Mouse (Mus musculus) urinary bladder, postnatal 25 days (tissue): ENCODE data around the gene Ptprm.

Experiments used
- DNase-seq: peaks from one replicate; pipeline ENCODE4 v3.0.0; 2022; ENCODE audit warnings: low spot score

The Ptprm gene

GRCm38 (mm10) chr17:66712456-66713205 is 641.6 kb downstream of the Ptprm start:
- DNase-seq = no peak

DNA sequence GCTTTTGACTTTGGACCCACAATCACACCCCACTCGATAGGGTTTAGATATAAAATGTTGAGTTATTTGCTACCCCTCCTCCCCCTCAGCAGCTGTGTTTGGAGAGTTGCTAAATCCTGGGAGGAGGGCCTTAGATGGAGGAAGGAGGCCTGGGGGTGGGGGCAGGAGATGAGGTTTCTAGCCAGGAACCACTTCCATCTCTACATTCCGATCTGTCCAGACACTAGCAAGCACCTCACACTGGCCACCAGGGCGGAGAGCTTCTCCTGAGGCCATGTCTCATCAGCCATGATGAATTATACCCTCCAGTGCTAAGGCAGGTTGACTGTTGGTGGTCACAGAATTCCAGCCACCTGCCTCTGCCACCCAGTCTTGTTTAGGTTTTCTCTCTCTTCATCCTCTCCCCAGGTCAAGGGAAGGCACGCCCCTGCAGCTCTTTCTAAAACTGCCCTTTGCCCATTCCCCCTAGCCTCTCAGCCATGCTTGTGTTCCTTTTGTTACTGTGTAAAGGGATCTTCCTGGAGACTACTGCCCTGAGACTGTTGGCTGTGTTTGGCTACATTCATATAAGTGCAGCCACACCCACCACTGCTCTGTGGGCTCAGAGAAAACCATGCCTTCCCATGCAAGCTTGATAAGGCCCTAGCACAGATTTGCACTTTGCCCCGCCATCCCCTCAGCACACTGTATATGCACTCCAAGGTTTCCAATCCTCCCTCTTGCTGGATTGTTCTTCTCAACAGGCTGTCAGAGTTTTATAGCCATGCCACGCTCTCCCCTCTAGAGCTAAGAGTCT is 642.8 kb downstream of the Ptprm start:
- DNase-seq = no peak

DNA sequence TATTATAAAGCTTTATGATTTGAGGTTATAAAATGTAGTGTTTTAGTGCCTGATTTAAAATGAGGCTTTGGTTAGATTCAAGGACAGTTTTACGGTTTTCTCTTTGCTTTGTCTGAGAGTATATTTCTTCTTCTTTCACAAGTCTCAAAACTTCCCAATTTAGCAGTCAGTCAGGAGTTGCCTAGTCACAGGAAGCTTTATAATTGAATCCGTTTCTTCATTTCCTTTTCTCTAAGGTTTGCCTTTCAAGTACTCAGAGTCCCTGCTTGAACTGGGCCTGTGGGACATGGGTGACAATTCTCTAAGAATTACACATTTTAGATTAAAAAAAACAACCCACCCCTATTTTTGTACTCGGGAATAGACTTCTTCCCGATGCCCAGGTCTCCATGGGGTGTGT is 643.7 kb downstream of the Ptprm start:
- no peak for DNase-seq

GRCm38 (mm10) chr17:66708748-66709147 is 645.5 kb downstream of the Ptprm start:
- DNase-seq = no peak

GRCm38 (mm10) chr17:66707684-66708083 is 646.6 kb downstream of the Ptprm start:
- no peak for DNase-seq

GRCm38 (mm10) chr17:66701358-66702184 is 652.7 kb downstream of the Ptprm start:
- no peak for DNase-seq

- DNase-seq = no peak
Measured at GRCm38 (mm10) chr17:66699896-66700295, 654.4 kb downstream of the Ptprm start.

- no peak for DNase-seq
Measured at GRCm38 (mm10) chr17:66697650-66698049, 656.6 kb downstream of the Ptprm start.

DNA sequence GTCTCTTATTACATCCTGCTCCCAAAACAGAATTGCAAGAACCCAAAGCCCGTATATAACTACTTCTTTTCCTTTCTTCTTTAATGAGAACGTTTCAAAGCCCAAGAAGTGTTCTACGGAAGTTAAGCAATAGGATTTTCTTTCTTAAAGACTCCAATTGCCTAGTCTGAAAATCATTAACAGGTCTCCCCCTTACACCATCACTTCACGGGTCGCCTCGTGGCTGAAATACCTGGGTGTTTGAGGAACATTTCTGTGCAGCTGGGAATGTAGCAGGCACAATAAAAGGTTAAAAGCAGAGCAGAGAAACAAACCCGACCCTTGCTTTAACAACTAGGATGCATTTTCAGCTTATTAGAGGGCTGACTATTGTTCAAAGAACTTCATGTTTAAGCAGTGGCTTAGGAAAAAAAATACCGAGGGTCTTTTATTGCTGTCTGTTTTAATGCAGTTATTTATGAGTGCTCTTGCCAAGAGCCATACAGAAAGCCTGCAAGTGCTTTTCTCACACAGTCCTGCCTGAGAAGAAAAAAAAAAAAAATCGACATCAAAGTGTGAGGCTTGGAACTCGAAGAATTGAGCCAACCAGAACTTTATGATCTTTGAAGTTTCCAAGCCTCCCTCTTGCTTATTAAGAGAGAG is 657.6 kb downstream of the Ptprm start:
- no peak for DNase-seq

DNA sequence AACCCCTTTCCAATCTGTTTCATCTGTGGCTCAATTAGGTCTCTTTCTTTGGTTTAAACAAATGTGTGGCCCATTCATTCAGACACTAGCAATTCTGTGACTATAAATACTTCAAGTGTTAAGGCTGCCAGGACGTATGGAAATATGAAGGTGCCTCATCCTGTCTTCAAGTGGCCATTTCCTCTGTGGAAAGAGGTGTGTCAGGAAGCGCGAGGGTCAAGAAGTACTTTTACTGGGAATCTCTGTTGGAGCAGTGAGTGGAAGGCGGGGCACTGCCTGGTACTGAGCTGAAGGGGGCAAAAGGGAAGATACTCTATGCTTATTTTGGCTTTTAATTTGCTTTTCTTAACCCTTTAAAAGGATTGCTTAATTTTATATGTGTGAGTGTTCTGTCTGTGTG is 659.9 kb downstream of the Ptprm start:
- DNase-seq = no peak

DNA sequence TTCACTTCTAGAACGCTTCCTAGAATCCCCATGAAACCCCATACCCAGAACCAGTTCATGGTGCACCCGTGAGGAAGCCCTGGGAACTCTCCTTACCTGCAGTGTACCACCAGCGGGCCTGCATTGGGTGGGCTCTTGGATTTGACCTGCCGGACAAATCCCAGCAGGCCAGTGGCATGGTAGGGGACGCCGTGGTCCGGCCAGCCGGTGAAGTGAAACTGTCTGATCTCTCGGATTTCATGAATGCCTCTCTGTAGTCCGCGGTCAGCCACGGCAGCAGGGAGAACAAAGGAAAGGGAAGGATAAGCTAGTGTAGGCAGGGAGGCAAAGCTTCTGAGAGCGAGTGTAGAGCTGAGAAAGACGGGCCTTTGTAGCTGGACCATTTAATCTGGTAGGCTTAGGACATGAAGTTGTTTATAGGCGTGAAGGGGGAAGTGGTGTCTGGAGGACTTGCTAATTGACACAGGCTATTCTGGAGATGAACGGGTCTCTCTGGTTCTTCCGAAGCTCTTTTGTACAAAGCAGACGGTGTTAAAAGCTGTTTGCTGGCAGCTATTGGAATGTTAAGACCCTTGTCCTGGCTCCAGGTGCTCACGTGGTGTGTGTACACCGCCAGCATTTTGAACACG is 660.5 kb downstream of the Ptprm start:
- DNase-seq = no peak

- no peak for DNase-seq
Measured at GRCm38 (mm10) chr17:66692941-66693675, 661.1 kb downstream of the Ptprm start.

GRCm38 (mm10) chr17:66688179-66688578 is 666.1 kb downstream of the Ptprm start:
- no peak for DNase-seq

DNA sequence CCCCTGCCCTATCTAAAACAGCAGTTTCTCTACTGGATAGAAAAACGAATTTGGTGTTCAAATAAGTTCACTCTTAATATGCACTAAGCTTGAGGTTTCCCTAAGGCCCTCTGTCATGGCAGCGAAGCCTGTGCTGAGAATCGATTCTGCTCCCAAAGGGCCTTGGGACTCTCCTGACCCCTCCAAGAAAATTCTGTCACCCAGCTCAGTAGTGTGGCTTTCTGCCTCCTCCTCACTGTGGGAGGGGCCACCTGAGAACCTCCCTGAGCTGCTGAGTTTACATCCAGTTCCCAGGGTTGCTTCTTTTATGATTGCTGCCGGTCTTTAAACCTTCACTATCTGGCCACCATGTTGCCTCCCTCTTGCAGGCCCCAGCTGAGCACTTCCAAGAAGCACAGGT is 666.7 kb downstream of the Ptprm start:
- DNase-seq = no peak

- no peak for DNase-seq
Measured at GRCm38 (mm10) chr17:66686701-66687489, 667.4 kb downstream of the Ptprm start.

DNA sequence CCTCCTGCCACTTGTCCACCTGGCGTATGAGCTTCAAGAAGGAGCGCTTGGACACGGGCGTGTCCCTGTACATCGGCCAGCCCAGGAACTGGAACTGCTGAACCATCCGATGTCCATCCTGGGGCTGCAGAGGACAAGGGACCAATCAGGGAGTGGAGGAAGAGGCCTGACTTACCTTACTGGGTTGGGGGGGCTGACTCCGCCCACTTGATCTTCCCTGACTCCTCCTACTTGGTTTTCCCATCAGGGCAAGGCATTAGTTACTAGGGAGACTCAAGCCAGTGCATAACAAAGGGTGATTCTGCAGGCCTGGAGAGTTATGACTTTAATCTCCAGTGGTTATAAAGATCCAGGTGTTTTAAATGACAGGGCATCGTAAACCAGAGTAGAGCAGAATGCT is 670.8 kb downstream of the Ptprm start:
- DNase-seq = no peak

DNA sequence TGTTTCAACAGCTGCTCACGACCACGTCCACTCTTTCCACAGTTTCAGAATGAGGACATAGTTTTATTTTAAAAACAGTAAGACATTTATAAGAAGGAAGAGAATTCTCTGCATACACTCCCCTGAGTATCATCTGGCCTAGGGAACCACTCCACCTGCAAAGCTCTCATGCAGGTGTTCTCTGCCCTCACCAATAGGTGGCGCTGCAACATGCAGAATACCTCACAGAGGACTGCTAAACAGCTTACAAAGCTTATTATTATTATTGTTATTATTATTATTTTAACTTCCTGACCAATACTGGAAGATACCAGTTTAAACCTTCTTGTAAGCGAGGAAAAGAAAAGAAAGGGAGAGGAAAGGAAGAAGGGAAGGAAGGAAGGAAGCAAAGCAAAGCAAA is 673.6 kb downstream of the Ptprm start:
- peak; percentile 64 for DNase-seq

DNA sequence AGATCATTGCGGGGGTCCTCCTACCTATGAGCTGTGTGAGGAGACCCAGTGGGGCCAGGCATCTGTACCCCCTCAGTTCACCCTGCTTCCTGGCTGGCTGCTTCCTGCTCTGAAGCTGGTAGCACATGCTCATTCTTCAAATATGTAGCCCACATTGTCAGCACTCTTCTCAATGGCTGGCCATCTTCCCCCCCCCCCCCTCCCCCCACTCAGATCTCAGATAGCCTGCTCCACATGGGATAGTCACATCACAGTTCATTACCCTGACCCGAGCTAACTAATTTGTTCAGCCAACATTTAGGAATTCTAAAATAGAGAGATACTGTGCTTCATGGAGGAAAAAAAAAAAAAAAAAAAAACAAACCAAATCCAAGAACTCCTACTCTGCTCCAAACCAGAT is 679.6 kb downstream of the Ptprm start:
- no peak for DNase-seq

GRCm38 (mm10) chr17:66671715-66672230 is 682.5 kb downstream of the Ptprm start:
- DNase-seq = no peak

- DNase-seq = no peak
Measured at GRCm38 (mm10) chr17:66671287-66671686, 683.0 kb downstream of the Ptprm start.
